Mouse (Mus musculus) adrenal gland, postnatal 4 days (tissue): Measurements from ENCODE around the gene Tceal5. TPM values are rescaled to one million over a fixed set of nuclear protein-coding genes. Genes with fewer than 3 reads are reported as not detected.
A peak's percentile ranks its signal among the peaks of the same experiment; 100 is the strongest.
"Not testable (repeated sequence)": the region's sequence is repeated elsewhere in the genome, so short reads cannot be mapped to it uniquely, and the experiment has no call there.

Experiments
- DNase-seq, 2 experiments: peaks; one replicate each; pipeline ENCODE4 v3.0.0; 2021 to 2022; ENCODE audit warnings: low spot score in 2 of 2, mixed read lengths in 2 of 2
- long read RNA-seq, 2 experiments: library from polyadenylated mRNA; stranded (forward); transcript quantifications; one replicate each; pipeline ENCODE4 v2.0.0; 2021
- total RNA-seq, 2 experiments: library from RNA; stranded (reverse); gene quantifications; 2 replicates each; pipeline ENCODE4 v1.2.3; 2021

Gene Tceal5
- 1 to 10 TPM; 6.8 to 7.7 TPM for total RNA-seq
- long read RNA-seq, experiment 1, transcript Tceal5-201 (3 exons, 1,044 nt), result major isoform, 5 of 6 reads
- long read RNA-seq, experiment 1, partial matches to known transcripts, result 0 of 6 reads
- long read RNA-seq, experiment 1, other reads (novel, unspliced or antisense), result 1 of 6 reads
- long read RNA-seq, experiment 2, partial matches to known transcripts, result 0 of 4 reads
- long read RNA-seq, experiment 2, other reads (novel, unspliced or antisense), result 2 of 4 reads

GRCm38 (mm10) chrX:136203664-136204066, at the start of gene Tceal5:
Gene Tceal5 (minus strand): TSS chrX:136203876.
- no peak for DNase-seq

GRCm38 (mm10) chrX:136252023-136252729, 48.5 kb upstream of the Tceal5 start:
- DNase-seq, result no peak

GRCm38 (mm10) chrX:136249671-136250070, 46.0 kb upstream of the Tceal5 start:
- DNase-seq, result no peak

GRCm38 (mm10) chrX:136248811-136249210, 45.1 kb upstream of the Tceal5 start:
- DNase-seq, result no peak

GRCm38 (mm10) chrX:136245521-136246071, 41.9 kb upstream of the Tceal5 start:
- no peak for DNase-seq

GRCm38 (mm10) chrX:136244574-136245229, 41.0 kb upstream of the Tceal5 start, which contains the start of gene Tceal9:
Gene Tceal9 (plus strand): TSS chrX:136245079.
- peak; percentile 23 to 33 for DNase-seq

GRCm38 (mm10) chrX:136243181-136243580, 39.5 kb upstream of the Tceal5 start:
- no peak for DNase-seq

GRCm38 (mm10) chrX:136238118-136238517, 34.4 kb upstream of the Tceal5 start:
- no peak for DNase-seq

- DNase-seq, result no peak
Observed at GRCm38 (mm10) chrX:136227768-136228167, 24.1 kb upstream of the Tceal5 start.

- no peak for DNase-seq
Observed at GRCm38 (mm10) chrX:136223714-136224113, 20.0 kb upstream of the Tceal5 start.

- DNase-seq, result no peak
Observed at GRCm38 (mm10) chrX:136216303-136216702, 12.6 kb upstream of the Tceal5 start.

GRCm38 (mm10) chrX:136214729-136215677, 11.3 kb upstream of the Tceal5 start, which contains the start of the genes Tceal7 and Bex1:
Gene Tceal7 (plus strand): TSS chrX:136214779.
Gene Bex1 (minus strand): TSS chrX:136215513.
- not testable (repeated sequence) for DNase-seq

- no peak for DNase-seq
Observed at GRCm38 (mm10) chrX:136213396-136213795, 9.7 kb upstream of the Tceal5 start.

- no peak for DNase-seq
Observed at GRCm38 (mm10) chrX:136204406-136204805, 730 bp upstream of the Tceal5 start.

- DNase-seq, result no peak
Observed at GRCm38 (mm10) chrX:136203257-136203656, 419 bp downstream of the Tceal5 start.

- DNase-seq, result no peak
Observed at GRCm38 (mm10) chrX:136196873-136197272, 6.8 kb downstream of the Tceal5 start.

- no peak for DNase-seq
Observed at GRCm38 (mm10) chrX:136195193-136195944, 8.3 kb downstream of the Tceal5 start.

- no peak for DNase-seq
Observed at GRCm38 (mm10) chrX:136183107-136183506, 20.6 kb downstream of the Tceal5 start.

GRCm38 (mm10) chrX:136180897-136181553, 22.7 kb downstream of the Tceal5 start:
- no peak for DNase-seq
